Comparison of ENCODE assay signal across 20 mouse cellular contexts in the genomic region with DNA sequence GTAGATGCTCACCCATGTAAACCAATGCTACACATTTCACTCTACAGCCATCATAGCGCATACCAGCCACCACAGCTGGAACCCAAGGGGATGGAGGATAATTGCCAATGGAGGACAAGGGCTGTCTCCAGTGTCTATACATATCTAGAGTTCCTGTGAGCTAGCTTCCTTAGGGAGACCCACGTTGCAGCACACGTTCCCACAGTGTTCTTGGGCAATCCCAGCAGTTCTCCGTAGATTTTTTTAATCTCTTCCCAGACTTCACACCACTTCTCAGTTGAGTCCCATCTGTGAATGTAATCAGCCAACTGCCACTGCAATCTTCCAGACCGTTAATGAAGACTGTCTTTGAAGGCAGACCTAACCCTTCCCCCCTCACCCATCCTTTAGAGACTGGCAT.
A peak's percentile ranks its signal among the peaks of the same experiment; 100 is the strongest.
DNase-seq lines count a peak whose midpoint lies in the region; ATAC-seq lines count a peak whose summit lies in the region.
"Had no signal": no experiment of that assay in that cellular context is flagged by ENCODE, and none has a peak within 500 bp of the region (broad histone marks: within the 10 kb centered on the region; RNA-seq: fewer than 3 reads in every experiment).

No protein-coding gene starts in this region.

- H3K36me3 ChIP-seq in hindbrain, embryonic 16.5 days (ENCODE audit: control insufficient read depth, insufficient read depth, low read length), result no peaks in the 10 kb centered on the region
- no peaks in the 10 kb centered on the region for H3K36me3 ChIP-seq in hindbrain, embryonic 12.5 days
- H3K36me3 ChIP-seq: embryonic facial prominence, embryonic 12.5 days; forebrain, embryonic 12.5 days; heart, embryonic 10.5 days; heart, embryonic 15.5 days; hindbrain, embryonic 15.5 days had no signal

- H3K27ac ChIP-seq in hindbrain, embryonic 16.5 days (ENCODE audit: low read depth, low read length), result no peak overlapping the region
- H3K27ac ChIP-seq in hindbrain, embryonic 12.5 days, result no peak overlapping the region
- H3K27ac ChIP-seq: embryonic facial prominence, embryonic 12.5 days; forebrain, embryonic 12.5 days; heart, embryonic 10.5 days; heart, embryonic 15.5 days; hindbrain, embryonic 15.5 days had no signal

- H3K4me1 ChIP-seq in hindbrain, embryonic 16.5 days (ENCODE audit: control insufficient read depth, insufficient read depth, low read depth, low read length), result no peaks in the 10 kb centered on the region
- H3K4me1 ChIP-seq in hindbrain, embryonic 12.5 days, result no peaks in the 10 kb centered on the region
- H3K4me1 ChIP-seq: embryonic facial prominence, embryonic 12.5 days; forebrain, embryonic 12.5 days; heart, embryonic 10.5 days; heart, embryonic 15.5 days; hindbrain, embryonic 15.5 days had no signal

- no peak overlapping the region for H3K4me2 ChIP-seq in hindbrain, embryonic 16.5 days (ENCODE audit: low read length)
- H3K4me2 ChIP-seq in hindbrain, embryonic 12.5 days (replicated peaks), result no peak overlapping the region
- H3K4me2 ChIP-seq: embryonic facial prominence, embryonic 12.5 days; forebrain, embryonic 12.5 days; heart, embryonic 15.5 days; hindbrain, embryonic 15.5 days had no signal

- peak; percentile 11 for DNase-seq in layer of hippocampus, adult 9-10 months (ENCODE audit: low spot score)
- no peak for DNase-seq in layer of hippocampus, postnatal 10 days (ENCODE audit: low spot score in 2 of 2)
- DNase-seq in brain, adult 2 months (ENCODE audit: low read depth, low spot score), result peak; percentile 8
- peak; percentile 9 for DNase-seq in layer of hippocampus, adult 9-11 months
- DNase-seq in embryo, embryonic 10 days (ENCODE audit: low spot score), result no peak
- DNase-seq: adrenal gland, adult 2 months; adrenal gland, postnatal 36 days; cerebellum, adult 11 months; cerebellum, adult 8-10 months; cerebellum, postnatal 14 days; gastrocnemius, postnatal 36 days; heart, adult 18-20 months; heart, postnatal 14 days had no signal

- WGBS in hindbrain, embryonic 16.5 days, result 62% methylated on average over 5 of the region's 5 CpGs
- WGBS in hindbrain, embryonic 12.5 days, result 90% methylated on average over 5 of the region's 5 CpGs

- no peak overlapping the region for H3K9ac ChIP-seq in hindbrain, embryonic 16.5 days (ENCODE audit: low read depth, low read length)
- H3K9ac ChIP-seq in hindbrain, embryonic 12.5 days, result no peak overlapping the region
- H3K9ac ChIP-seq: embryonic facial prominence, embryonic 12.5 days; forebrain, embryonic 12.5 days; heart, embryonic 15.5 days; hindbrain, embryonic 15.5 days had no signal

- H3K9me3 ChIP-seq in hindbrain, embryonic 16.5 days (ENCODE audit: control insufficient read depth, low read length), result no peaks in the 10 kb centered on the region
- H3K9me3 ChIP-seq in hindbrain, embryonic 12.5 days (replicated peaks), result no peaks in the 10 kb centered on the region
- H3K9me3 ChIP-seq: embryonic facial prominence, embryonic 12.5 days; forebrain, embryonic 12.5 days; heart, embryonic 10.5 days; heart, embryonic 15.5 days; hindbrain, embryonic 15.5 days had no signal

- H3K27me3 ChIP-seq in hindbrain, embryonic 16.5 days (replicated peaks; ENCODE audit: control insufficient read depth, insufficient read depth, low read length), result no peaks in the 10 kb centered on the region
- H3K27me3 ChIP-seq in hindbrain, embryonic 12.5 days, result no peaks in the 10 kb centered on the region
- H3K27me3 ChIP-seq: embryonic facial prominence, embryonic 12.5 days; forebrain, embryonic 12.5 days; heart, embryonic 15.5 days; hindbrain, embryonic 15.5 days had no signal

- peak; percentile 58; the same call in 1 of the 2 replicates for ATAC-seq in hindbrain, embryonic 16.5 days
- ATAC-seq in hindbrain, embryonic 12.5 days (ENCODE audit: low FRiP score), result no peak

- no peak overlapping the region for H3K4me3 ChIP-seq in hindbrain, embryonic 16.5 days (ENCODE audit: low read length)
- H3K4me3 ChIP-seq in hindbrain, embryonic 12.5 days, result no peak overlapping the region
- H3K4me3 ChIP-seq: embryonic facial prominence, embryonic 12.5 days; forebrain, embryonic 12.5 days; heart, embryonic 10.5 days; heart, embryonic 15.5 days; hindbrain, embryonic 15.5 days had no signal

Comparison
In these comparisons a context has a peak if more than half of its experiments do, and no peak if none do; other contexts are left out.
1. DNase-seq: peak in layer of hippocampus, adult 9-10 months (single experiment), brain, adult 2 months (single experiment) and layer of hippocampus, adult 9-11 months (single experiment); none in layer of hippocampus, postnatal 10 days (0 of 2) and embryo, embryonic 10 days (single experiment).